Mouse (Mus musculus): ENCODE measurements around the gene Kctd5. TPM values are rescaled to one million over a fixed set of nuclear protein-coding genes. Genes with fewer than 3 reads are reported as not detected.

Gene Kctd5
- total and polyA plus RNA-seq, 3 experiments, result 16.7 to 17.3 (median 16.9) TPM

- no peak for TF ChIP-seq CTCF (IDR thresholded peaks at IDR 0.05; ENCODE audit: low read depth, low read length)
- TF ChIP-seq TAL1 (conservative IDR thresholded peaks at IDR 0.05; ENCODE audit: low read depth, low read length), result no peak
- no peak for TF ChIP-seq GATA1 (IDR thresholded peaks at IDR 0.05; ENCODE audit: borderline replicate concordance, low read length)
- no peak for TF ChIP-seq GATA2 (IDR thresholded peaks at IDR 0.05; ENCODE audit: borderline replicate concordance, low read depth, low read length)
- no peak for TF ChIP-seq POLR2AphosphoS5 (IDR thresholded peaks at IDR 0.05; ENCODE audit: insufficient replicate concordance, low read depth, low read length)
- H3K27me3 ChIP-seq (ENCODE audit: insufficient read depth, low read length), result peaks cover 18% of the 10 kb centered on the region
- H3K36me3 ChIP-seq (replicated peaks), result no peaks in the 10 kb centered on the region
- H3K9me3 ChIP-seq (replicated peaks), result no peaks in the 10 kb centered on the region
- ATAC-seq (ENCODE audit: extremely low read depth, insufficient number of reproducible peaks, low FRiP score, poor library complexity, severe bottlenecking), result no peak
- no peak for DNase-seq (ENCODE audit: low spot score)
- H3K4me1 ChIP-seq (ENCODE audit: insufficient read depth, low read depth, low read length), result peaks cover 10% of the 10 kb centered on the region
- H3K4me3 ChIP-seq (ENCODE audit: low read depth, low read length), result no peak overlapping the region
Measured at GRCm38 (mm10) chr17:24004071-24004665, 69.1 kb downstream of the Kctd5 start.

GRCm38 (mm10) chr17:24000404-24000803 lies 72.9 kb downstream of the Kctd5 start:
- no peak for ATAC-seq (ENCODE audit: extremely low read depth, insufficient number of reproducible peaks, low FRiP score, poor library complexity, severe bottlenecking)
- no peak for DNase-seq (ENCODE audit: low spot score)
- no peaks in the 10 kb centered on the region for H3K9me3 ChIP-seq (replicated peaks)
- H3K4me1 ChIP-seq (ENCODE audit: insufficient read depth, low read depth, low read length), result no peaks in the 10 kb centered on the region
- TF ChIP-seq GATA2 (IDR thresholded peaks at IDR 0.05; ENCODE audit: borderline replicate concordance, low read depth, low read length) (no peak), TAL1 (conservative IDR thresholded peaks at IDR 0.05; ENCODE audit: low read depth, low read length) (no peak), CTCF (IDR thresholded peaks at IDR 0.05; ENCODE audit: low read depth, low read length) (no peak), GATA1 (IDR thresholded peaks at IDR 0.05; ENCODE audit: borderline replicate concordance, low read length) (no peak), POLR2AphosphoS5 (IDR thresholded peaks at IDR 0.05; ENCODE audit: insufficient replicate concordance, low read depth, low read length) (no peak)
- H3K36me3 ChIP-seq (replicated peaks), result no peaks in the 10 kb centered on the region
- H3K4me3 ChIP-seq (ENCODE audit: low read depth, low read length), result no peak overlapping the region
- H3K27me3 ChIP-seq (ENCODE audit: insufficient read depth, low read length), result peaks cover 38% of the 10 kb centered on the region

- peaks cover 42% of the 10 kb centered on the region for H3K27me3 ChIP-seq (ENCODE audit: insufficient read depth, low read length)
- no peaks in the 10 kb centered on the region for H3K36me3 ChIP-seq (replicated peaks)
- TF ChIP-seq GATA1 (IDR thresholded peaks at IDR 0.05; ENCODE audit: borderline replicate concordance, low read length) (no peak), GATA2 (IDR thresholded peaks at IDR 0.05; ENCODE audit: borderline replicate concordance, low read depth, low read length) (no peak), TAL1 (conservative IDR thresholded peaks at IDR 0.05; ENCODE audit: low read depth, low read length) (no peak), POLR2AphosphoS5 (IDR thresholded peaks at IDR 0.05; ENCODE audit: insufficient replicate concordance, low read depth, low read length) (no peak), CTCF (IDR thresholded peaks at IDR 0.05; ENCODE audit: low read depth, low read length) (no peak)
- no peak for ATAC-seq (ENCODE audit: extremely low read depth, insufficient number of reproducible peaks, low FRiP score, poor library complexity, severe bottlenecking)
- no peaks in the 10 kb centered on the region for H3K9me3 ChIP-seq (replicated peaks)
- H3K4me3 ChIP-seq (ENCODE audit: low read depth, low read length), result no peak overlapping the region
- DNase-seq (ENCODE audit: low spot score), result no peak
- peaks cover 3% of the 10 kb centered on the region; the same call in 1 of the 2 replicates for H3K4me1 ChIP-seq (ENCODE audit: insufficient read depth, low read depth, low read length)
Measured at GRCm38 (mm10) chr17:23998383-23998782, 74.9 kb downstream of the Kctd5 start.

GRCm38 (mm10) chr17:23997901-23998300 lies 75.4 kb downstream of the Kctd5 start, which contains the start of gene Prss22:
Prss22 (minus strand) TSS chr17:23998100.
- peaks cover 44% of the 10 kb centered on the region for H3K27me3 ChIP-seq (ENCODE audit: insufficient read depth, low read length)
- ATAC-seq (ENCODE audit: extremely low read depth, insufficient number of reproducible peaks, low FRiP score, poor library complexity, severe bottlenecking) (no peak), DNase-seq (ENCODE audit: low spot score) (no peak)
- H3K9me3 ChIP-seq (replicated peaks), result no peaks in the 10 kb centered on the region
- no peaks in the 10 kb centered on the region for H3K36me3 ChIP-seq (replicated peaks)
- TF ChIP-seq TAL1 (conservative IDR thresholded peaks at IDR 0.05; ENCODE audit: low read depth, low read length), result no peak
- no peak for TF ChIP-seq POLR2AphosphoS5 (IDR thresholded peaks at IDR 0.05; ENCODE audit: insufficient replicate concordance, low read depth, low read length)
- TF ChIP-seq GATA1 (IDR thresholded peaks at IDR 0.05; ENCODE audit: borderline replicate concordance, low read length), result no peak
- TF ChIP-seq CTCF (IDR thresholded peaks at IDR 0.05; ENCODE audit: low read depth, low read length), result no peak
- TF ChIP-seq GATA2 (IDR thresholded peaks at IDR 0.05; ENCODE audit: borderline replicate concordance, low read depth, low read length), result no peak
- H3K4me3 ChIP-seq (ENCODE audit: low read depth, low read length), result no peak within 1 kb of the TSS
- peaks cover 7% of the 10 kb centered on the region for H3K4me1 ChIP-seq (ENCODE audit: insufficient read depth, low read depth, low read length)

Other genes with a start within 250 kb of the Kctd5 start
- gene Elob, start 244.3 kb downstream of the Kctd5 start, total RNA-seq (2014; fragmentation: Nextera tagmentation), result 452 and 468 TPM in 2 replicates
- gene Elob, start 244.3 kb downstream of the Kctd5 start, total RNA-seq (2017), result 171 and 225 TPM in 2 replicates
- 658 and 984 TPM in 2 replicates for gene Elob, start 244.3 kb downstream of the Kctd5 start, polyA plus RNA-seq (2012)
- not detected in 2 replicates for gene Prss33, start 237.4 kb downstream of the Kctd5 start, total RNA-seq (2014; fragmentation: Nextera tagmentation)
- 0.11 TPM in 1 of 2 replicates, not detected in the other for gene Prss33, start 237.4 kb downstream of the Kctd5 start, total RNA-seq (2017)
- gene Prss33, start 237.4 kb downstream of the Kctd5 start, polyA plus RNA-seq (2012), result not detected in 2 replicates
- gene Prss32, start 229.6 kb downstream of the Kctd5 start, total RNA-seq (2014; fragmentation: Nextera tagmentation), result not detected in 2 replicates
- gene Prss32, start 229.6 kb downstream of the Kctd5 start, total RNA-seq (2017), result 0.05 TPM in 1 of 2 replicates, not detected in the other
- not detected in 2 replicates for gene Prss32, start 229.6 kb downstream of the Kctd5 start, polyA plus RNA-seq (2012)
- gene Prss41, start 229.3 kb downstream of the Kctd5 start, total RNA-seq (2014; fragmentation: Nextera tagmentation), result not detected in 2 replicates
- not detected in 2 replicates for gene Prss41, start 229.3 kb downstream of the Kctd5 start, total RNA-seq (2017)
- gene Prss41, start 229.3 kb downstream of the Kctd5 start, polyA plus RNA-seq (2012), result not detected in 2 replicates
- gene Prss21, start 205.4 kb downstream of the Kctd5 start, total RNA-seq (2014; fragmentation: Nextera tagmentation), result not detected in 2 replicates
- gene Prss21, start 205.4 kb downstream of the Kctd5 start, total RNA-seq (2017), result not detected in 2 replicates
- not detected in 2 replicates for gene Prss21, start 205.4 kb downstream of the Kctd5 start, polyA plus RNA-seq (2012)
- gene Dcpp1, start 192.6 kb downstream of the Kctd5 start, total RNA-seq (2014; fragmentation: Nextera tagmentation), result not detected in 2 replicates
- not detected in 2 replicates for gene Dcpp1, start 192.6 kb downstream of the Kctd5 start, total RNA-seq (2017)
- gene Dcpp1, start 192.6 kb downstream of the Kctd5 start, polyA plus RNA-seq (2012), result not detected in 2 replicates
- gene Dcpp2, start 192.6 kb downstream of the Kctd5 start, total RNA-seq (2014; fragmentation: Nextera tagmentation), result not detected in 2 replicates
- gene Dcpp2, start 192.6 kb downstream of the Kctd5 start, total RNA-seq (2017), result 0.22 TPM in 1 of 2 replicates, not detected in the other
- gene Dcpp2, start 192.6 kb downstream of the Kctd5 start, polyA plus RNA-seq (2012), result not detected in 2 replicates
- gene Dcpp3, start 156.0 kb downstream of the Kctd5 start, total RNA-seq (2014; fragmentation: Nextera tagmentation), result not detected in 2 replicates
- gene Dcpp3, start 156.0 kb downstream of the Kctd5 start, total RNA-seq (2017), result not detected in 2 replicates
- not detected in 2 replicates for gene Dcpp3, start 156.0 kb downstream of the Kctd5 start, polyA plus RNA-seq (2012)
- not detected in 2 replicates for gene Sbp, start 131.8 kb downstream of the Kctd5 start, total RNA-seq (2014; fragmentation: Nextera tagmentation)
- gene Sbp, start 131.8 kb downstream of the Kctd5 start, total RNA-seq (2017), result not detected in 2 replicates
- gene Sbp, start 131.8 kb downstream of the Kctd5 start, polyA plus RNA-seq (2012), result not detected in 2 replicates
- not detected in 2 replicates for gene Sbpl, start 118.2 kb downstream of the Kctd5 start, total RNA-seq (2014; fragmentation: Nextera tagmentation)
- gene Sbpl, start 118.2 kb downstream of the Kctd5 start, total RNA-seq (2017), result not detected in 2 replicates
- not detected in 2 replicates for gene Sbpl, start 118.2 kb downstream of the Kctd5 start, polyA plus RNA-seq (2012)
- not detected in 2 replicates for gene Prss30, start 92.9 kb downstream of the Kctd5 start, total RNA-seq (2014; fragmentation: Nextera tagmentation)
- not detected in 2 replicates for gene Prss30, start 92.9 kb downstream of the Kctd5 start, total RNA-seq (2017)
- not detected in 2 replicates for gene Prss30, start 92.9 kb downstream of the Kctd5 start, polyA plus RNA-seq (2012)
- not detected in 2 replicates for gene Prss22, start 75.4 kb downstream of the Kctd5 start, total RNA-seq (2014; fragmentation: Nextera tagmentation)
- not detected in 2 replicates for gene Prss22, start 75.4 kb downstream of the Kctd5 start, total RNA-seq (2017)
- not detected in 2 replicates for gene Prss22, start 75.4 kb downstream of the Kctd5 start, polyA plus RNA-seq (2012)
- gene Prss27, start 35.3 kb downstream of the Kctd5 start, total RNA-seq (2014; fragmentation: Nextera tagmentation), result not detected in 2 replicates
- not detected in 2 replicates for gene Prss27, start 35.3 kb downstream of the Kctd5 start, total RNA-seq (2017)
- not detected in 2 replicates for gene Prss27, start 35.3 kb downstream of the Kctd5 start, polyA plus RNA-seq (2012)
- 58.6 and 58.8 TPM in 2 replicates for gene Pdpk1, start 77.4 kb upstream of the Kctd5 start, total RNA-seq (2014; fragmentation: Nextera tagmentation)
- 48.3 and 63.3 TPM in 2 replicates for gene Pdpk1, start 77.4 kb upstream of the Kctd5 start, total RNA-seq (2017)
- gene Pdpk1, start 77.4 kb upstream of the Kctd5 start, polyA plus RNA-seq (2012), result 27.0 and 47.8 TPM in 2 replicates
- gene Amdhd2, start 90.3 kb upstream of the Kctd5 start, total RNA-seq (2014; fragmentation: Nextera tagmentation), result 7.2 and 18.7 TPM in 2 replicates
- gene Amdhd2, start 90.3 kb upstream of the Kctd5 start, total RNA-seq (2017), result 60.2 and 66.4 TPM in 2 replicates
- gene Amdhd2, start 90.3 kb upstream of the Kctd5 start, polyA plus RNA-seq (2012), result 44.1 and 45.3 TPM in 2 replicates
- gene Atp6v0c, start 96.2 kb upstream of the Kctd5 start, total RNA-seq (2014; fragmentation: Nextera tagmentation), result 126 and 189 TPM in 2 replicates
- 61.1 and 65.5 TPM in 2 replicates for gene Atp6v0c, start 96.2 kb upstream of the Kctd5 start, total RNA-seq (2017)
- 209 and 285 TPM in 2 replicates for gene Atp6v0c, start 96.2 kb upstream of the Kctd5 start, polyA plus RNA-seq (2012)
- 94.0 and 120 TPM in 2 replicates for gene Tbc1d24, start 132.1 kb upstream of the Kctd5 start, total RNA-seq (2014; fragmentation: Nextera tagmentation)
- 57.9 and 59.1 TPM in 2 replicates for gene Tbc1d24, start 132.1 kb upstream of the Kctd5 start, total RNA-seq (2017)
- gene Tbc1d24, start 132.1 kb upstream of the Kctd5 start, polyA plus RNA-seq (2012), result 14.6 and 23.4 TPM in 2 replicates
- gene Ntn3, start 136.0 kb upstream of the Kctd5 start, total RNA-seq (2014; fragmentation: Nextera tagmentation), result 3.8 and 3.9 TPM in 2 replicates
- gene Ntn3, start 136.0 kb upstream of the Kctd5 start, total RNA-seq (2017), result 1.5 and 2.1 TPM in 2 replicates
- gene Ntn3, start 136.0 kb upstream of the Kctd5 start, polyA plus RNA-seq (2012), result 1.6 and 1.8 TPM in 2 replicates
- gene Tedc2, start 147.4 kb upstream of the Kctd5 start, total RNA-seq (2014; fragmentation: Nextera tagmentation), result 22.8 and 41.7 TPM in 2 replicates
- 38.3 and 46.5 TPM in 2 replicates for gene Tedc2, start 147.4 kb upstream of the Kctd5 start, total RNA-seq (2017)
- gene Tedc2, start 147.4 kb upstream of the Kctd5 start, polyA plus RNA-seq (2012), result 47.0 and 55.1 TPM in 2 replicates
- 65.0 and 73.4 TPM in 2 replicates for gene Ccnf, start 178.0 kb upstream of the Kctd5 start, total RNA-seq (2014; fragmentation: Nextera tagmentation)
- 59.1 and 65.1 TPM in 2 replicates for gene Ccnf, start 178.0 kb upstream of the Kctd5 start, total RNA-seq (2017)
- gene Ccnf, start 178.0 kb upstream of the Kctd5 start, polyA plus RNA-seq (2012), result 87.0 and 87.6 TPM in 2 replicates